Mouse (Mus musculus) brain, embryonic 14.5 days (tissue): ENCODE measurements around the gene Ddx47. TPM values are rescaled to one million over a fixed set of nuclear protein-coding genes. Genes with fewer than 3 reads are reported as not detected.

Experiments used
- DNase-seq: peaks from one replicate; pipeline ENCODE4 v3.0.0-alpha.2; 2011; ENCODE audit warnings: low read depth
- CTCF ChIP-seq: fragments of 200-500 bp; IDR thresholded peaks from 2 replicates; pipeline ENCODE4 v1.5.1; 2012; ENCODE audit warnings: inconsistent platforms, mild to moderate bottlenecking, moderate library complexity, borderline replicate concordance; ENCODE audit not compliant: insufficient read depth, insufficient read length; ENCODE audit errors: extremely low read depth
- POLR2A ChIP-seq: fragments of 200-500 bp; IDR thresholded peaks from 2 replicates; pipeline ENCODE4 v1.6.1; 2012; ENCODE audit warnings: mild to moderate bottlenecking, inconsistent platforms, borderline replicate concordance; ENCODE audit not compliant: poor library complexity, insufficient read depth, insufficient read length, severe bottlenecking; ENCODE audit errors: extremely low read depth
- polyA plus RNA-seq: library from polyadenylated mRNA; depleted of rRNA; stranded (reverse); fragments of >200 nt; gene quantifications from 2 replicates; pipeline ENCODE4 v1.2.3, GENCODE M21; 2012; rRNA removed

Ddx47 gene
- 74.4 and 86.3 TPM in 2 replicates for polyA plus RNA-seq

GRCm38 (mm10) chr6:135011048-135011733 is at the start of gene Ddx47:
Gene Ddx47, plus strand, starts transcription at chr6:135011612.
- DNase-seq: peak; percentile 98
- TF ChIP-seq POLR2A (peak; percentile 51; the same call in 1 of the 2 replicates), CTCF (peak; percentile 100)

- no peak for TF ChIP-seq CTCF
- TF ChIP-seq POLR2A: no peak
- peak; percentile 84 for DNase-seq
Observed at GRCm38 (mm10) chr6:134961858-134962517, 49.4 kb upstream of the Ddx47 start.

- TF ChIP-seq POLR2A: no peak
- TF ChIP-seq CTCF: no peak
- DNase-seq: peak; percentile 79
Observed at GRCm38 (mm10) chr6:134962518-134962893, 48.9 kb upstream of the Ddx47 start.

- peak; percentile 56 for DNase-seq
- no peak for TF ChIP-seq POLR2A
- no peak for TF ChIP-seq CTCF
Observed at GRCm38 (mm10) chr6:134963910-134964309, 47.5 kb upstream of the Ddx47 start.

- TF ChIP-seq POLR2A (no peak), CTCF (no peak)
- DNase-seq: no peak
Observed at GRCm38 (mm10) chr6:134966681-134967080, 44.7 kb upstream of the Ddx47 start.

- TF ChIP-seq CTCF: no peak
- no peak for TF ChIP-seq POLR2A
- DNase-seq: no peak
Observed at GRCm38 (mm10) chr6:134968326-134968725, 43.1 kb upstream of the Ddx47 start.

- TF ChIP-seq POLR2A (no peak), CTCF (no peak)
- DNase-seq: no peak
Observed at GRCm38 (mm10) chr6:134969498-134969897, 41.9 kb upstream of the Ddx47 start.

GRCm38 (mm10) chr6:134972096-134972495 is 39.3 kb upstream of the Ddx47 start:
- TF ChIP-seq CTCF (no peak), POLR2A (no peak)
- no peak for DNase-seq

- peak; percentile 81 for DNase-seq
- TF ChIP-seq CTCF (no peak), POLR2A (no peak)
Observed at GRCm38 (mm10) chr6:134976628-134977027, 34.8 kb upstream of the Ddx47 start.

- peak; percentile 51 for DNase-seq
- TF ChIP-seq POLR2A (no peak), CTCF (no peak)
Observed at GRCm38 (mm10) chr6:134981231-134982062, 30.0 kb upstream of the Ddx47 start, which contains the start of gene Apold1. Gene Apold1, plus strand, starts transcription at chr6:134981718.
